Mouse (Mus musculus) left cerebral cortex, adult 8-10 months (tissue): Measurements from ENCODE around the gene Ecsit. TPM values are rescaled to one million over a fixed set of nuclear protein-coding genes. Genes with fewer than 3 reads are reported as not detected.

Experiments
- DNase-seq, 2 experiments: peaks; one replicate each; pipeline ENCODE4 v3.0.0; 2022; ENCODE audit warnings: low spot score in 2 of 2
- total RNA-seq, 4 experiments: library from RNA; stranded (reverse); gene quantifications; 2 replicates each; pipeline ENCODE4 v1.2.4; 2022

Gene Ecsit
- 10 to 100 TPM; 45.4 to 50.8 (median 48.0) TPM for total RNA-seq

GRCm38 (mm10) chr9:22085022-22085834, at the start of gene Ecsit:
Gene Ecsit (minus strand): TSS chr9:22085438.
- peak; percentile 86 to 98 for DNase-seq

DNA sequence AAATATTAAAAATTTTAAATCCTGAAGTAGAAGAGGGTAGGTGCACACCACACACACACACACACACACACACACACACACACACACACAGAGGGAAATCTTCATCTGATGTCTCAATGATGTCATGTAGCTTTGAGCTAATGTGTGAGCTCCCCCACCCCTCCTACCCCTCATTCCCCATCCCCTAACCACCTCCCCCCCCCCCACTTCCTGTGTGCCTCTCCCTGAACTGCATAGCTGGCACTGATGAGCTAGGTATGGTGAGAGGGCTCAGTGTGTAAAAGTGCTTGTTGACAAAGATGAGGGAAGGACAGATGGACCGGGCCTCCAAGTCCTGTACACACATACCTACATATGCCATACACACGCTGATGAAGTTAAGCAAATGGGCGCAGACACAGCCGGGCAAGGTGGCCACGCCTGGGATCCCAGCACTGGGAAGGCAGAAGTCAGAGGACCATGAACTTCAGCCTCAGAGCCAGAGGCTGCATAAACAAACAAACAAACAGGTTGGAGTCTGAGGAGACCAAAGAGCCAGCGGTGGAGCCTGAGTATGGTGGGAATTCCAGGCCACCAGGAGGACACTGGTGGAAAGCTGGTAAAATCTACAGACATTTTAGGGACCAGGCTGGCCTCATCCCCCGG, 49.1 kb upstream of the Ecsit start:
- DNase-seq: no peak

DNA sequence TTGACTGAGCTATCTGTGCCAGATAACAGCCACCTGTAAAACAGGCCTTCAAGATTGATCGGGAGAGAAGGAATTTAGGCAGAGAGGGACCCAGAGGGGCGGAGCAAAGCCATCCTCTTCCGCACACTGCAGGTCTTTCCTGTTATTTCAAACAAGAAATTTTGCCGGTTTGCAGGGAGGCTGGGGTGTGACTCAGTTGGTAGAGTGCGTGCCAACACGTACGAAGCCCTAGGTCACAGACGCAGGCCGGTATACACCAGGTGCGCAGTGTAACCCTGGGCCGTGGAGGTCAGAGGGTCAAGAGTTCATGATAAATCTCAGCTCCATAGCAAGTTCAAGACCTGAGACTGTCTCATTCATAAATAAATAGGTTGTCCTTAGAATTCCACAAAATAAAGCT, 47.0 kb upstream of the Ecsit start:
- no peak for DNase-seq

GRCm38 (mm10) chr9:22131226-22131981, 46.2 kb upstream of the Ecsit start:
- DNase-seq: no peak

- no peak for DNase-seq
Observed at GRCm38 (mm10) chr9:22125246-22126027, 40.2 kb upstream of the Ecsit start.

GRCm38 (mm10) chr9:22124169-22124568, 38.9 kb upstream of the Ecsit start:
- no peak for DNase-seq

DNA sequence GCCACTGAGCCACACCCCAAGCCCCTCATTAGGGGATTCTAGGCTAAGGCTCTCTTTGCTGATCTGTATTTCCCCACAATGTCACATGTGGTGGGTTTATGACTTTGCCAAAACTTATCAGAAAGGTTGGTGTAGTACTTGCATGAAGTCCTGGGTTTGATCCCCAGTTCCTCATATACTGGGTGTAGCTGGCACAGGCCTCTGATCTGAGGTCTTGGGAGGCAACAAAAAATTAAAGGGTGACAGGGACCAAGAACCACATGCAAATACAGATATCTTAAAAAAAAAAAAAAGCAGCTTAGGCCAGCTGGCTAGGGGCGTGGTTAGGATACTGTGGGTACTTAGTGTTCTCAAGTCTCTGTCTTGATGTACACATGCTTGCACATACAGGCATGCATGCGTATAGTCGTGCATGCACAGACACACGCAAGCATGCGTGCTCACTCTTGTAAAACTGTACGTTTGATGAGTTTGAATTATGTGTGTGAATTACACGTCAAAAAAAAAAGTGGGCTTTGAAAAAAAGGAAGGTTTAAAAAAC, 37.9 kb upstream of the Ecsit start:
- no peak for DNase-seq

DNA sequence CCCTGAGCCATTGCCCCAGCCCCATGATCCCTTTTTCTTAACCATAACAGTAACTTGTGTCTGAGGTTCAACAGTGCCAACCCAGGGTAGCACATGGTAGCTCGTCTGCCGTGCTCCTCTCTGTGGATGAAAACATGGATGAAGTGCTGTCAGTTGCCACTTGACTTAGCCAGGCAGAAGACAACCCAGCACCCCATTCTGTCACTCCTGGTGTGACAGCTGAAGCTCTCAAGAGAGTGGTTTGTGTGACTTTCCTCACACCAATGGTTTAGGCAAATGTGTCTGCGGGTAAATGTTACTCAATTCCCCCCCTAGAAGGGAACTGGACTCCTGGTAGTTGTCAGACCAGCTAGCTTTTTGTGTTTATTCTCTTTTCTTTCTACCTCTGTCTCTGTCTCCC, 36.8 kb upstream of the Ecsit start:
- no peak for DNase-seq

- no peak for DNase-seq
Observed at GRCm38 (mm10) chr9:22121545-22121944, 36.3 kb upstream of the Ecsit start.

DNA sequence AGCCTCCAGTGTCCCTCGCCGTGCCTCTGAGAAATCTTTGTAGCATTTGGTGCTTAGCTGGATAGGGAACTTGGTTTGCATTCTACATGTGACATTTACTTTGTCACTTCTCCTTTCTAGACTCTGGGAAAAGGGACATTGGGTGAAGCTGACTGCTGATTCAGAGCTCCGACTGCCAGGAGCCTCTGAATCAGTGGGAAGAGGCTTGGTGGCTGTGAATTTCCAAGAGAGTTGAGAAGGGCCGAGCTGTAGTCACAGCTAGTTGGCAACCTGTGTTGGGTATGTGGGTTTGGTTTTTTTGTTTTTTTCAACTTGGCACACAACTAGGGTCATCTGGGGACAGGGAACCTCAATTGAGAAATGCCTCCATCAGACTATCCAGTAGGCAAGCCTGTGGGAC, 34.3 kb upstream of the Ecsit start:
- peak in 1 of 2 experiments; percentile 72 for DNase-seq

GRCm38 (mm10) chr9:22117754-22118456, 32.7 kb upstream of the Ecsit start:
- DNase-seq: peak in 1 of 2 experiments; percentile 25

DNA sequence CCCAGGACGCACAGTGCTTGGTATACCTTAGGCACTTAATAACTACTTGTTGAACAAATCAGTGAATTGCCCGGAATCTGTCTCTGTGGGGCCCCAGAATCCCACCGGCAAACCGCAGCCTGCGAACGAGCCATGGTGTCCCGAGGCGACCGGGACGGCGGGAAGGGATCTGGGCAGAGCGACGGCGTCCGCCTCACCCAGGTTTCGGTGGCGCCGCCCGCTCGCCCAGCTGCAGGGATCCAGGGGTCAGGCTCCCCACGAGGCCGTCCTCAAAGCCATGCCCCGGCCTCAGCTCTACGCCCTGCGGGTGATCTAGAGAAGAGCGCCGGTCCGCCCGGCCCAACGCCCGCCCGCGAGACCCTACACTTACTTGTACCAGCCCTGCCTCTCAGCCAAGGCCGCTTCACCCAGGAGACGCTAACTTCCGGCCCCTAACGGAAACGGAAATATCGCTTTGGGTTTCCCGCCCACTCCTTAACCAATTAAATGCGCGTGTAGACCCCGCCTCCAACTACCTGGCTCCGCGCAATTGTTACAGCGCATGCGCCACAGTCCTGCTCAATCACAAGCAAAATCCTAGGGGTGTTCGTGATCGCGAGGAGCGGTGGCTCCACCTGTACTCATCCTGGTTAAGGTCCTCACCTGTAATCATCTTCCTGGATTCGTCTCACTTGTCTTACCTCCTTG, 31.6 kb upstream of the Ecsit start, which contains the start of gene Elof1:
Gene Elof1, minus strand, starts transcription at position 433 of the 687 bp plus-strand sequence.
- peak; percentile 84 to 95 for DNase-seq

DNA sequence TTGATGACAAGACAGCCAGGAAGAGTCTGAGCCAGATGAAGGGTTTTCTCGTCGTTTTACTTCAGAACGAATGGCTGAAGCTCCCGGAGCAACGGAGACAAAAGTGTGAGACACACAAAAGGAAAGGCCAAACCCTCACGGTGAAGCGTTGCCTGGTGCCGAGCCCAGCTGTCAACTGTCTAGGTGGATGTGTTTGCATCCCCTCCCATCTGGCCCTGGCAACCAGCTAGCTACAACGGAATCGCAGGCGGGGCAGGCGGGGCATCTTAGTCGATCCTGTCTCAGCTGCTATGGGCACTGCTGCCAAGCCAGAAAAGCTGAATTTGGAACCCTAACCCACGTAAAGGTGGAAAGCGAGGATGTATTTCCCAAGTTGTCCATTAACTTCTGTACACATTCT, 30.8 kb upstream of the Ecsit start:
- no peak for DNase-seq

DNA sequence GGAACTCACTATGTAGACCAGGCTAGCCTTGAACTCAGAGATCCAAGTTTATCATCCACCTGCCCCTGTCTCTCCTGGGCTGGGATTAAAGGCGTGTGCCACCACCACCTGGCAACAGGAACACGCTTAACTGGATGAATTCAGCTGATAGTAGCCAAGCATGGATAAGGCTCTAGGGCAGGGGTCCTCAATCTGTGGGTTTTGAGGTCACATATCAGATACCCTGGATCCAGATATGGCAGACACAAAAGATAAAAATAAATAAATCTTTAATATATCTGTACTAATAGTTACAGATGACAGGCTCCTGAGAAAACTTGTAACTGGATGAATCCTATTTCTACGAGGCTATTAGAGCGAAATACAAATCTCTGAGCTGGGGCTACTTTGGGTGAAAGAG, 30.4 kb upstream of the Ecsit start:
- DNase-seq: no peak

GRCm38 (mm10) chr9:22108194-22108593, 23.0 kb upstream of the Ecsit start:
- no peak for DNase-seq

DNA sequence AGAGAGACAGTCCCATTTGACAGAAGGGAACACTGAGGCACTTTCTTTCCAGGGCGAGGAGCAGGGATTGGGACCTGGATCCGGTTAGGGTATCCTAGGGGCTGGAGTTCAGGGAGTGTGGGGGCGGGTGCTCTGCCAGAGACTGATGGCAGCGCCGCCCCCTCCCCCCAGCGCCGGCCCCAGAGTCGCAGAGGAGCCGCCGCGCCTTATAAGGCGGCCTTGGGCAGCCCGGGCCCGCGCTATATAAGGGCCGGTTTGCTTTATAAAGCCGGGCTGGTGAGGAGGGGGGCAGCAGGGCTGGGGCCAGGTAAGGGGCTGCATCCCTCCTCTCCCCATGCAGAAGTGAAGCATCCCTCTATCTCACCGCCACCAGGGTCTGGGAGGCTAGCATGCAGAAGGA, 14.7 kb upstream of the Ecsit start:
- DNase-seq: no peak

DNA sequence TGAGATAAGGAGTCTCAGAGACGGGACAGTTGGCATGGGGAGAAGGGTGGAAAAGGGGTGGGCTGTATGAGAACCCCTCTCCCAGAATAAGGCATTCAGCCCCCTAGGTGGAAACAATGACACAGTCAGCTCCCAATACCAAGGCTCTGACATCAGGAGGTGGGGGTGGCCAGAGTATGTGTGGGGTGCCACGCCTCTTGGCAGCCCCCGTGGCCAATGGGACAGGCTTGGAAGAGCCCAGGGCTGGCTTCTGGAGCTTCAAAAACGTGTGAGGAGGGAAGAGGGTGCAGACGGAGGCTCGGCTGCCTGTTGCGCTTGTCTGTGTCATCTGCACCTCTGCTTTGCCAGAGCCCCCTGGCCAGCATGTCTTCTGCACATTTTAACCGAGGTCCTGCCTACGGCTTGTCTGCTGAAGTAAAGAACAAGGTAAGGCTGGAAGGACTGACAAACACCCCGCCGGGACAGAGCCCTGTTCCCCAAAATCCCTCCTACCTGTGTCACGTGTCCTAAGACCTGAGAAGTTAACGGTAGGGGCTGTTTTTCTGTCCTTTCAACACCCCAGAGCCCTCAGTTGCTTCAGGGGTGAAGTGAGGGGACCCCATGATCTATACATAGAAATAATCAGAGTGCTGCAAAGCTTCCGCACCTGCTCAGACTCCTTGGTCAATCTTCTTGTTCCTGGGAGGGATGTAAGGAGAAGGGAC, 13.9 kb upstream of the Ecsit start, which contains the start of gene Cnn1:
Gene Cnn1, plus strand, starts transcription at position 224 of the 704 bp plus-strand sequence.
- no peak for DNase-seq

GRCm38 (mm10) chr9:22095854-22096307, 10.6 kb upstream of the Ecsit start:
- peak; percentile 59 to 64 for DNase-seq

DNA sequence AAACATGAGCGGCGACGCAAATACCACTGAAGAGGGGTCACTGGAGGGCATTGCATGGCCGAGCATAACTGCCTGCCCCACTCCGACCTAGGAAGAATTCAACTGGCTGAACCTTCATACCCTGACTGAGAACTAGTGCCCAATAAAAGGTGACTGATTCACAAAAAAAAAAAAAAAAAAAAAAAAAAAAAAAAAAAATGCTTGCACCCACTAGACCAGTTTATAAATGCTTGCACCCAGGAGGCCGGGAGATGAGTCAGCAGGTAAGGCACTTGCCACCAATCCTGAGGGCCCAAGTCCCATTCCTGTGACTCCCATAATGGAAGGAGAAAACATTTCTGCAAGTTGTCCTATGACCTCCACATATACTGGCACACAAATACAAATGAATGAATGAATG, 7.5 kb upstream of the Ecsit start:
- DNase-seq: no peak
